Mouse (Mus musculus) forebrain, postnatal 0 days (tissue): ENCODE data around the gene Gm17428. TPM values are rescaled to one million over a fixed set of nuclear protein-coding genes. Genes with fewer than 3 reads are reported as not detected.

Source experiments
- ATAC-seq: fragments of 200-750 bp; cut with Nextera tagmentation; 2 replicates; pipeline ENCODE4 v1.8.0; 2017; ENCODE audit warnings: mild to moderate bottlenecking, moderate library complexity
- DNase-seq: peaks from one replicate; pipeline ENCODE4 v3.0.0-alpha.2; 2015
- H3K27ac ChIP-seq: fragments of 300-500 bp; sonication (generic); 2 replicates; pipeline ENCODE4 v1.5.1; 2014; ENCODE audit warnings: low read depth, mild to moderate bottlenecking, antibody characterized with exemption, low read length, moderate library complexity, mixed read lengths
- H3K27me3 ChIP-seq: fragments of 300-500 bp; sonication (generic); 2 replicates; pipeline ENCODE4 v1.6.1; 2014; ENCODE audit warnings: mild to moderate bottlenecking, low read length, mixed read lengths; ENCODE audit not compliant: insufficient read depth
- H3K36me3 ChIP-seq: fragments of 300-500 bp; sonication (generic); 2 replicates; pipeline ENCODE4 v1.6.1; 2014; ENCODE audit warnings: mild to moderate bottlenecking, moderate library complexity; ENCODE audit not compliant: insufficient read depth
- H3K4me1 ChIP-seq: fragments of 300-500 bp; sonication (generic); 2 replicates; pipeline ENCODE4 v1.6.1; 2014; ENCODE audit warnings: antibody characterized with exemption; ENCODE audit not compliant: insufficient read depth
- H3K4me2 ChIP-seq: fragments of 300-500 bp; sonication (generic); 2 replicates; pipeline ENCODE4 v1.6.1; 2014; ENCODE audit warnings: low read depth, mild to moderate bottlenecking, moderate library complexity
- H3K4me3 ChIP-seq: fragments of 300-500 bp; sonication (generic); 2 replicates; pipeline ENCODE4 v1.5.1; 2014; ENCODE audit warnings: low read depth, low read length, mixed read lengths
- H3K9ac ChIP-seq: fragments of 300-500 bp; sonication (generic); 2 replicates; pipeline ENCODE4 v1.6.1; 2014; ENCODE audit warnings: mild to moderate bottlenecking
- H3K9me3 ChIP-seq: fragments of 300-500 bp; sonication (generic); 2 replicates; pipeline ENCODE4 v1.6.1; 2016; ENCODE audit warnings: low read length
- CTCF ChIP-seq: sonication (generic); IDR thresholded peaks from 2 replicates; pipeline ENCODE4 v1.5.1; 2016; ENCODE audit warnings: antibody characterized with exemption, control low read depth, low read depth
- WGBS: fragments of 180-500 bp; shearing (Covaris S2); extraction: QIAGEN DNeasy Blood & Tissue Kit; methylation state at CpG from one replicate; pipeline ENCODE4 v1.1.7; 2014; 5-methylcytosine and 5-hydroxymethylcytosine counted together
- polyA plus RNA-seq: library from polyadenylated mRNA; unstranded; fragments of >200 nt; fragmentation: Nextera tagmentation; extraction: Ambion mirVana; gene quantifications from 2 replicates; pipeline ENCODE4 v1.2.1, GENCODE M21; 2015
- total RNA-seq: library from RNA; depleted of rRNA; stranded (reverse); fragments of >200 nt; gene quantifications from 2 replicates; pipeline ENCODE4 v1.2.3, GENCODE M21; 2014

Gene Gm17428
- total and polyA plus RNA-seq, 2 experiments from 2014 or later, result not detected

GRCm38 (mm10) chr14:54960769-54961168 is 16.0 kb upstream of the Gm17428 start:
- Histone ChIP-seq H3K27ac (no peak overlapping the region), H3K4me3 (no peak overlapping the region), H3K27me3 (no peaks in the 10 kb centered on the region), H3K36me3 (no peaks in the 10 kb centered on the region), H3K4me1 (no peaks in the 10 kb centered on the region), H3K9ac (no peak overlapping the region), H3K4me2 (no peak overlapping the region), H3K9me3 (no peaks in the 10 kb centered on the region)
- DNase-seq, result peak; percentile 3
- WGBS, result 70% methylated on average over 10 of the region's 10 CpGs
- no peak for TF ChIP-seq CTCF
- no peak for ATAC-seq

GRCm38 (mm10) chr14:54961487-54961886 is 15.2 kb upstream of the Gm17428 start:
- Histone ChIP-seq H3K4me1 (no peaks in the 10 kb centered on the region), H3K27ac (no peak overlapping the region), H3K4me3 (no peak overlapping the region), H3K36me3 (no peaks in the 10 kb centered on the region), H3K9me3 (no peaks in the 10 kb centered on the region), H3K9ac (no peak overlapping the region), H3K27me3 (no peaks in the 10 kb centered on the region), H3K4me2 (no peak overlapping the region)
- 83% methylated on average over 5 of the region's 5 CpGs for WGBS
- ATAC-seq (no peak), DNase-seq (no peak)
- TF ChIP-seq CTCF, result no peak

DNA sequence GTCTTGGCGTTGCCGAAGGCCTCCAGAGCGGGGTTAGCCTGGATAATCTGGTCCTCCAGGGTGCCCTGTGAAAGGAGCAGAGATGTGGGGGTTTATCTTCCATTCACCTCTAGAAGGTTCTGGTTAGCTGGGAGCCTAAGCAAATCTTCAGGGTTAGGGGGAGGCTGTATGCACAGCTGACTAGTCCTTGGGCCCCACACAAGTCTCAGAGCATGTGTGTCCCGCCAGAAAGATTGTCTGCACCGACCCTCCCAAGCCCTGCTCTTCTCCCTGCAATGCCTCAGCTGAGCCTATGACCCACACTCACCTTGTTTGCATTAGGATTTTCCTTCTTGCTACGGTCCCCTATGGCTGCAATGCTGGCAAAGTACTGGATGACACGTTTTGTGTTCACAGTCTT is 14.0 kb upstream of the Gm17428 start:
- Histone ChIP-seq H3K4me2 (no peak overlapping the region), H3K4me3 (no peak overlapping the region), H3K9me3 (no peaks in the 10 kb centered on the region), H3K36me3 (no peaks in the 10 kb centered on the region), H3K27ac (no peak overlapping the region), H3K27me3 (no peaks in the 10 kb centered on the region), H3K4me1 (no peaks in the 10 kb centered on the region), H3K9ac (no peak overlapping the region)
- 90% methylated on average over 7 of the region's 7 CpGs for WGBS
- ATAC-seq (no peak), DNase-seq (no peak)
- no peak for TF ChIP-seq CTCF

DNA sequence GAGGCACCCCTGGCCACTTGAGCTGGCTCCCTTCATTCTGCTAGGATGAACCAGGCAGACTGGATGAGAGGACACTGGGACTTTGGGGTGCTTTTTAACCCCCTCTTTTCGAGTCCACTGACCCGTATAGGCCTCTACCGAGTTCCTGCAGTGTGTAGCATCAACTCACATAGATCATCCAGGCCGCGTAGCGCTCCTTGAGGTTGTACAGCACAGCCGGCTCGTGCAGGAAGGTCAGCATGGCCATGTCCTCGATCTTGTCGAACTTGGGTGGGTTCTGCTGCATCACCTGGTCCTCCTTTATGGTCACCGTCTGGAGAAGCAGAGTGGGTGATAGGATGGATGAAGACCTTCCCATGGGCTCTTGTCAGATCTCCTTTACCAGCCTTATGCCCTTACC is 13.0 kb upstream of the Gm17428 start:
- H3K9ac ChIP-seq, result no peak overlapping the region
- ATAC-seq, result no peak
- H3K4me3 ChIP-seq, result no peak overlapping the region
- H3K27ac ChIP-seq, result no peak overlapping the region
- no peaks in the 10 kb centered on the region for H3K9me3 ChIP-seq
- no peak overlapping the region for H3K4me2 ChIP-seq
- no peak for DNase-seq
- H3K4me1 ChIP-seq, result no peaks in the 10 kb centered on the region
- no peaks in the 10 kb centered on the region for H3K27me3 ChIP-seq
- H3K36me3 ChIP-seq, result no peaks in the 10 kb centered on the region
- WGBS, result 89% methylated on average over 11 of the region's 11 CpGs
- no peak for TF ChIP-seq CTCF

- ATAC-seq (no peak), DNase-seq (no peak)
- Histone ChIP-seq H3K4me2 (no peak overlapping the region), H3K4me1 (no peaks in the 10 kb centered on the region), H3K9me3 (no peaks in the 10 kb centered on the region), H3K4me3 (no peak overlapping the region), H3K36me3 (no peaks in the 10 kb centered on the region), H3K27me3 (no peaks in the 10 kb centered on the region), H3K27ac (no peak overlapping the region), H3K9ac (no peak overlapping the region)
- no peak for TF ChIP-seq CTCF
- WGBS, result 84% methylated on average over 15 of the region's 15 CpGs
Observed at GRCm38 (mm10) chr14:54965044-54965443, 11.7 kb upstream of the Gm17428 start.

DNA sequence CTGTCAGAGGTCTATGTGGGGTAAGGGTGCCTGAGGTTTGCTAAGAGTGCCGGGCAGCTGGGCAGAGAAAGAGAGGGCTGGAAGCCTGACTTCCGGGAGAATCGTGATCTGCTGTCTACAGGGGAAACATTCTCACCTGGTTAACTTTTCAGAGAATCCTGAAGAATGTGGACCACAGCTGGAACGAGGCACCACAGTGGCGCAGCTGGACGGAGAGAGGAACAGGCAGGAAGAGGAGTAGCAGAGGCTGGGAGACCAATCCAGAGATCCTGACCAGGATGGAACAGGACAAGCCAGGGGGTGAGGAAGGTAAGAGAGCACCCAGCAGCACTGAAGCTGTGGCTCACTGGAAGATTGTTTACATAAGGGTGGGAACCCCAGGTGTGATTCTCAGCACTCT is 11.1 kb upstream of the Gm17428 start:
- Histone ChIP-seq H3K27ac (no peak overlapping the region), H3K36me3 (no peaks in the 10 kb centered on the region), H3K9ac (no peak overlapping the region), H3K4me3 (no peak overlapping the region), H3K4me1 (no peaks in the 10 kb centered on the region), H3K4me2 (no peak overlapping the region), H3K9me3 (no peaks in the 10 kb centered on the region), H3K27me3 (no peaks in the 10 kb centered on the region)
- no peak for TF ChIP-seq CTCF
- DNase-seq (no peak), ATAC-seq (no peak)
- 78% methylated on average over 6 of the region's 6 CpGs for WGBS

GRCm38 (mm10) chr14:54966320-54966977 is 10.3 kb upstream of the Gm17428 start, which contains the start of gene Myh6:
TSS of gene Myh6 (minus strand) at chr14:54966927.
- WGBS, result 79% methylated on average over 7 of the region's 7 CpGs
- no peak within 1 kb of the TSS for H3K27ac ChIP-seq
- no peaks in the 10 kb centered on the region for H3K9me3 ChIP-seq
- H3K4me1 ChIP-seq, result no peaks in the 10 kb centered on the region
- DNase-seq (no peak), ATAC-seq (no peak)
- no peak within 1 kb of the TSS for H3K9ac ChIP-seq
- H3K36me3 ChIP-seq, result no peaks in the 10 kb centered on the region
- H3K4me2 ChIP-seq, result no peak within 1 kb of the TSS
- H3K27me3 ChIP-seq, result no peaks in the 10 kb centered on the region
- no peak within 1 kb of the TSS for H3K4me3 ChIP-seq
- TF ChIP-seq CTCF, result no peak
